Mouse (Mus musculus) thymus, postnatal 36 days (tissue): Measurements from ENCODE around the gene Dcun1d4.

Experiments used
- DNase-seq, 2 experiments: peaks; one replicate each; pipeline ENCODE4 v3.0.0; 2022; ENCODE audit warnings: mixed read lengths in 2 of 2

Gene Dcun1d4

DNA sequence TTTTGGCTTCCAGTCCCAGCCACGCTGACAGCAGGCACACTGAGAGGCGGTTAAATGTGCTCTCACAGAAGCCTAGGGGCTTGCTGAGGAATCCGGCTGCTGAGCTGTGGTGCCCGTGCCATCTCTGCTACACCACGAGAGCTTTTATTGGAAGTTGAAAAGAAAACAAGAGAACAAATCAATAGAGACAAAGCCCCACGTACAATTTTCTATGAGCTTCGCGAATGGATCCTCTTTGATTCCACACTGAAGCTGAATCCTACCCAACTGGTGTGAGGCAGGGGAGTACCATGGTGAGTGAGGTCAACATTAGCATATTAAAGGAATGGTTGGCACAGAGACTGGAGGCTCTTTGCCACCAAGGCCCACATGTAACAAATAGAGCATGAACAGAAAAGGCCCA lies 120.6 kb downstream of the Dcun1d4 start:
- no peak for DNase-seq

GRCm38 (mm10) chr5:73602865-73603264 lies 122.1 kb downstream of the Dcun1d4 start:
- no peak for DNase-seq

- DNase-seq: no peak
Measured at GRCm38 (mm10) chr5:73604542-73604941, 123.7 kb downstream of the Dcun1d4 start.

- DNase-seq: no peak
Measured at GRCm38 (mm10) chr5:73604964-73605363, 124.2 kb downstream of the Dcun1d4 start.
